Mouse (Mus musculus) urinary bladder, postnatal 14 days (tissue): ENCODE results near the gene Clspn.

ENCODE experiments used
- DNase-seq: peaks from one replicate; pipeline ENCODE4 v3.0.0; 2021; ENCODE audit warnings: low spot score

Gene Clspn

GRCm38 (mm10) chr4:126636330-126636729, 79.6 kb downstream of the Clspn start:
- DNase-seq = no peak

GRCm38 (mm10) chr4:126637446-126637845, 80.7 kb downstream of the Clspn start:
- no peak for DNase-seq

GRCm38 (mm10) chr4:126639339-126639738, 82.6 kb downstream of the Clspn start:
- no peak for DNase-seq

GRCm38 (mm10) chr4:126641901-126642300, 85.2 kb downstream of the Clspn start:
- no peak for DNase-seq
